Mouse (Mus musculus) limb, embryonic 14.5 days (tissue): ENCODE measurements around the gene Twf2. TPM values are rescaled to one million over a fixed set of nuclear protein-coding genes. Genes with fewer than 3 reads are reported as not detected.

Experiments used
- ATAC-seq: fragments of 200-750 bp; cut with Nextera tagmentation; 2 replicates; pipeline ENCODE4 v1.8.0; 2017; ENCODE audit warnings: low read depth, moderate number of reproducible peaks, moderate TSS enrichment; ENCODE audit not compliant: low FRiP score
- DNase-seq: peaks from one replicate; pipeline ENCODE4 v3.0.0-alpha.2; 2015; ENCODE audit warnings: low spot score
- H3K27ac ChIP-seq: fragments of 300-500 bp; sonication (generic); replicated peaks from 2 replicates; pipeline ENCODE4 v1.5.1; 2014; ENCODE audit warnings: low read depth, mild to moderate bottlenecking, low read length, moderate library complexity, mixed read lengths
- H3K27me3 ChIP-seq: fragments of 300-500 bp; sonication (generic); 2 replicates; pipeline ENCODE4 v1.6.1; 2014; ENCODE audit warnings: low read length, mixed read lengths; ENCODE audit not compliant: control insufficient read depth, insufficient read depth
- H3K36me3 ChIP-seq: fragments of 300-500 bp; sonication (generic); 2 replicates; pipeline ENCODE4 v1.6.1; 2014; ENCODE audit warnings: mild to moderate bottlenecking, low read length, moderate library complexity, mixed read lengths; ENCODE audit not compliant: control insufficient read depth, insufficient read depth
- H3K4me1 ChIP-seq: fragments of 300-500 bp; sonication (generic); 2 replicates; pipeline ENCODE4 v1.6.1; 2014; ENCODE audit warnings: antibody characterized with exemption, low read length, mixed read lengths; ENCODE audit not compliant: control insufficient read depth, insufficient read depth
- H3K4me2 ChIP-seq: fragments of 300-500 bp; sonication (generic); replicated peaks from 2 replicates; pipeline ENCODE4 v1.6.1; 2014; ENCODE audit warnings: low read depth, mild to moderate bottlenecking, low read length, moderate library complexity; ENCODE audit not compliant: severe bottlenecking
- H3K4me3 ChIP-seq: fragments of 300-500 bp; sonication (generic); replicated peaks from 2 replicates; pipeline ENCODE4 v1.5.1; 2014; ENCODE audit warnings: low read length
- H3K9ac ChIP-seq: fragments of 300-500 bp; sonication (generic); 2 replicates; pipeline ENCODE4 v1.6.1; 2014; ENCODE audit warnings: mild to moderate bottlenecking, low read depth, low read length, moderate library complexity; ENCODE audit not compliant: severe bottlenecking
- H3K9me3 ChIP-seq: fragments of 300-500 bp; sonication (generic); 2 replicates; pipeline ENCODE4 v1.6.1; 2016; ENCODE audit warnings: low read length; ENCODE audit not compliant: control insufficient read depth
- POLR2A ChIP-seq: fragments of 200-500 bp; IDR thresholded peaks from 2 replicates; pipeline ENCODE4 v1.8.0; 2012; ENCODE audit warnings: inconsistent platforms, mild to moderate bottlenecking, moderate library complexity, borderline replicate concordance; ENCODE audit not compliant: insufficient read depth, insufficient read length; ENCODE audit errors: extremely low read depth
- WGBS: fragments of 180-500 bp; shearing (Covaris S2); extraction: QIAGEN DNeasy Blood & Tissue Kit; methylation state at CpG from one replicate; pipeline ENCODE4 v1.1.7; 2014; 5-methylcytosine and 5-hydroxymethylcytosine counted together
- polyA plus RNA-seq, 2 experiments: library from polyadenylated mRNA; depleted of rRNA in 1 of 2; stranded (reverse) in 1 of 2; unstranded in 1 of 2; fragments of >200 nt; fragmentation: Nextera tagmentation in 1 of 2; extraction: Ambion mirVana in 1 of 2; gene quantifications; 2 replicates each; pipeline versions ENCODE4 v1.2.1 to v1.2.3; 2012 to 2014

Twf2 gene
- polyA plus RNA-seq (2012; rRNA removed), result 69.2 and 76.3 TPM in 2 replicates
- 62.4 and 65.6 TPM in 2 replicates for polyA plus RNA-seq (2014; fragmentation: Nextera tagmentation; extraction: Ambion mirVana)

DNA sequence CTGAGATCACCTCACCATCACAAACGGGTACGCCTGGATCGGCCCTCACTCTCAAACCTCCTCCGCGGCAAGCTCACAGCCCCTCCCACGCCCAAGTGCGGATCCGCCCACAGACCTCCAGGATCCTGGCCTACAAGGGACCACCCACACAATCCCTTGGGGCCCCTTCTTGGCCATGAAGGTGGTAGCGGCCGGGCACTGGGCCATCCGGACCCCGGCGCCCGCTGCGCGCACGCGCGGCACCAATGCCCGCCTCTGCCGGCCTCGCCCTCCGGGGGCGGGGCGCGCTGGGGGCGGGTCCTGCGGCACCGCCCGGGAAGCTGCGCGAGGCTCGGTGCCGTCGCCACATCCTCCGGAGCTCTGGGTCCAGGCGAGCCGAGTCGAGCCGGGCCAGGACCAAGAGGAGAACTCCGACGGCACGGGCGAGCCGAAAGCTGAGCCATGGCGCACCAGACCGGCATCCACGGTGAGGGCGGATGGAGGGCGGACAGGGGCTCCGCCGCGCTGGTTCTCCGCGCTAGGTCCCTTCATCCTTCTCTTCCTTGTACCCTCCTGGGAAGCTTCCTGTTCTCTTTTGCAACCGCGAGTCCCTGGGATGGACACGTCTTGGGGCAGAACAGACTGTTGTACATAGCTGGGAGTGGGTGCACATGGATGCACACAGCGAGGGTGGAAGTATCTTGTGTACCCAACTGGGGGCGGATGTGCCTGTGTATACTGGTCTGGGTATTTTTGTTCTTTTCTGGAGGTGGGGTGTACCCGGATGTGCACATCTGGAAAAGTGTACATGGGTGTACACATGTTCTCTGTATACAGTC lies at the start of gene Twf2:
Twf2 (plus strand) TSS at position 290 of the 818 bp plus-strand sequence.
- H3K4me2 ChIP-seq, result peak within 1 kb of the TSS; percentile 60
- peak; percentile 90 for ATAC-seq
- no peaks in the 10 kb centered on the region for H3K9me3 ChIP-seq
- H3K36me3 ChIP-seq, result peaks cover 7% of the 10 kb centered on the region; the same call in 1 of the 2 replicates
- DNase-seq, result peak; percentile 96
- 2% methylated on average over 46 of the region's 61 CpGs for WGBS
- H3K4me3 ChIP-seq, result peak within 1 kb of the TSS; percentile 51
- no peaks in the 10 kb centered on the region for H3K27me3 ChIP-seq
- peak; percentile 80 for TF ChIP-seq POLR2A
- peak within 1 kb of the TSS; percentile 6; the same call in 1 of the 2 replicates for H3K27ac ChIP-seq
- peaks cover 18% of the 10 kb centered on the region for H3K4me1 ChIP-seq
- H3K9ac ChIP-seq, result peak within 1 kb of the TSS; percentile 69

DNA sequence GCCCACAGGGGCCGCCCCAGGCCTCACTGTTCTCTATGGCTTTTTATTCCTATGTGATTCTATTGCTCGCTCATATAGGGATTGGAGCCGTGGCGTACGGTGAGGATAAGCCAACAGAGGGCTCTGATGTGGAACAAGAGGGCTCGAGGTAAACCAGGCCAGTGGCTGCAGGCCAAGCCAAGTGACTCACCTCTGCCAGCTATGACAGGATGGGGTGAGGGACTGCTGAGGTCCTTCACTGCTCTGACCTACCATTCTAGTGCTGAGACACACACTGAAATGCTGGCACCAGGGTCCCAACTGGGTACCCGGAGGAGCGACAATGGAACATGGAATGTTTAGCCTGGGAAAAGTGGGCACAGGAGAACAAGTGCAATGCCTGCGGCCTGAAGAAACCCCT lies 48.8 kb upstream of the Twf2 start:
- Histone ChIP-seq H3K27ac (no peak overlapping the region), H3K4me2 (no peak overlapping the region), H3K9me3 (no peaks in the 10 kb centered on the region), H3K36me3 (no peaks in the 10 kb centered on the region), H3K4me3 (no peak overlapping the region), H3K27me3 (peaks cover 17% of the 10 kb centered on the region; the same call in 1 of the 2 replicates), H3K9ac (no peak overlapping the region), H3K4me1 (peaks cover under 1% of the 10 kb centered on the region; the same call in 1 of the 2 replicates)
- WGBS, result 89% methylated on average over 9 of the region's 9 CpGs
- DNase-seq (no peak), ATAC-seq (no peak)
- TF ChIP-seq POLR2A, result no peak

DNA sequence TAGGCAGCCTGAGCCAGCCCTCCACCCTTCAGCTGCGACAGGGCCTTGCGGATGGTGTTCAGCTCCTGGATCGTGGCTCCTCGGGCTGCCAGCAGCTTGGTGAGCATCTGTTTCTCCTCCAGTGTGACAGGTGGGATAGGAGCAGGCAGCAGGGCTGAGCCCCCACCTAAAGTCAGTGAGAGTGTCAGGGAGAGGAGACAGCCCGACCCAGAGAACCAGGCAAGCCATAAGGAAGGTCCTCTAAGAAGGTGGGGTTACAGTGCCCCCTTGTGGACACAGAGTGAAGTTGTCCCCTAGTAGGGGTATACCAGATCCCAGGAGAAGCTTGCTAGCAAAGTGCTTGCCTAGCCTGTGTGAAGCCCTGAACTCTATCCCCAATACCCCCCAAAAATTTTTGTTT lies 46.5 kb upstream of the Twf2 start:
- Histone ChIP-seq H3K4me3 (no peak overlapping the region), H3K4me1 (no peaks in the 10 kb centered on the region), H3K27me3 (no peaks in the 10 kb centered on the region), H3K9me3 (no peaks in the 10 kb centered on the region), H3K4me2 (no peak overlapping the region), H3K9ac (no peak overlapping the region), H3K27ac (no peak overlapping the region), H3K36me3 (no peaks in the 10 kb centered on the region)
- ATAC-seq (no peak), DNase-seq (peak; percentile 21)
- 64% methylated on average over 5 of the region's 5 CpGs for WGBS
- TF ChIP-seq POLR2A, result no peak

DNA sequence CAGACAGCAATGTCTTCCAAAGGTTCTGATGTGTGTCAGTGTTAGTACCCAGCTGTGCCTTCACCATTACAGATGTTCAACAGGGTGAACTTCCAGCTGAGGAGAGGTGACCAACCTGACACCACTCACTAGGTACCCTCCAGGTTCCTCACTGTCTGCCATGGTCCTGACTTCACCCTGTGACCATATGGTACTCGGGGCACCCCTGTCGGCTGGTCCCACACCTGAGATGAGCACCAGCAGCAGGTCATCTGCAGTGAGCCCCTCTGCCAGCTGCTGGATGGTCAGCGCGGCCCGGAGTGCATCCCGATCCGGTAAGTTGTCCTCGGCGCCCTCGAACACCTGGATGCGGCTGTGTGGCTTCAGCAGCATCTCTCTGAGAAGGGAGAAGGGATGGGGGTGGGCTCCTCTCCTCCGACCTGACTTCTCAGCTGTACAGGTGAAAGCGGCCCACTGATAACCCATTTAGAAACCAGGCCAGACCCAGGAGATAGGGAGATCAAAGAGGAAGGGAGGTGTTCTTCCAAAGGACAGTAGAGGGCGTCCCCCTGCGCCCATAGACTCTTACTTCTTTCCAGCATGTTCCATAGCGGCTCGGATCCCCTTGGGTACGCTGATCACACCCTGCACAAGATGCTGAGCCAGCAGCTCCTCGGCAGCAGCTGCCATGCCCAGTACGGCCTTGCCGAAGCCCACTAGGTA lies 45.8 kb upstream of the Twf2 start:
- 82% methylated on average over 20 of the region's 21 CpGs for WGBS

DNA sequence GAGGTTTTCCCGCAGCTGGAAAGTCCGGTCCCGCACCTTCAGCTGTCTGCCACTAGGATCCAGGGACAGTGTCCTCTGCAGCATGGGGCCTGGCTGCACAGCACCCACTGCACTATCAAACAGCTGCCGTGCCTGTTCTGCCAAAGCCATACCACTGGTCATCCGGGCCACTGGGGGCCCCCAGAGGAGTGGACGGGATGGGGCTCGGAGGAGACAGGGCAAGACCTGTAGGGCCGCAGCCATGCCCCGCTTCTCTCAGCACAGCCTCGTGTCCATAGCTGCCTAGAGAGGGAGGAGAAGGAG lies 45.3 kb upstream of the Twf2 start:
- no peaks in the 10 kb centered on the region for H3K9me3 ChIP-seq
- ATAC-seq, result no peak
- DNase-seq, result no peak

More for the DNA sequence above, 45.8 kb upstream of the Twf2 start:
- H3K9ac ChIP-seq, result no peak overlapping the region
- no peak for TF ChIP-seq POLR2A
- H3K9me3 ChIP-seq, result no peaks in the 10 kb centered on the region
- H3K36me3 ChIP-seq, result no peaks in the 10 kb centered on the region
- no peak overlapping the region for H3K27ac ChIP-seq
- H3K4me2 ChIP-seq, result no peak overlapping the region
- no peaks in the 10 kb centered on the region for H3K27me3 ChIP-seq
- no peak for DNase-seq
- no peak overlapping the region for H3K4me3 ChIP-seq
- ATAC-seq, result no peak
- H3K4me1 ChIP-seq, result no peaks in the 10 kb centered on the region

More for the DNA sequence above, 45.3 kb upstream of the Twf2 start:
- H3K4me3 ChIP-seq, result no peak overlapping the region
- 88% methylated on average over 10 of the region's 10 CpGs for WGBS
- no peaks in the 10 kb centered on the region for H3K4me1 ChIP-seq
- TF ChIP-seq POLR2A, result no peak
- H3K9ac ChIP-seq, result no peak overlapping the region
- no peak overlapping the region for H3K4me2 ChIP-seq
- no peaks in the 10 kb centered on the region for H3K27me3 ChIP-seq
- H3K27ac ChIP-seq, result no peak overlapping the region
- no peaks in the 10 kb centered on the region for H3K36me3 ChIP-seq
